Mouse (Mus musculus) thymus, adult 2 months (tissue): ENCODE results near the gene Mllt6.

Source experiments
- CTCF ChIP-seq: fragments of 200-500 bp; IDR thresholded peaks from 2 replicates; pipeline ENCODE4 v1.5.1; 2012; ENCODE audit warnings: mild to moderate bottlenecking, control low read depth, low read length, moderate library complexity, borderline replicate concordance; ENCODE audit not compliant: control insufficient read depth, poor library complexity, insufficient read depth; ENCODE audit errors: extremely low read depth
- POLR2A ChIP-seq: fragments of 200-500 bp; IDR thresholded peaks from 2 replicates; pipeline ENCODE4 v1.6.1; 2012; ENCODE audit warnings: mild to moderate bottlenecking, low read length, control low read depth, moderate library complexity; ENCODE audit not compliant: control insufficient read depth, poor library complexity, insufficient read depth; ENCODE audit errors: extremely low read depth

DNA sequence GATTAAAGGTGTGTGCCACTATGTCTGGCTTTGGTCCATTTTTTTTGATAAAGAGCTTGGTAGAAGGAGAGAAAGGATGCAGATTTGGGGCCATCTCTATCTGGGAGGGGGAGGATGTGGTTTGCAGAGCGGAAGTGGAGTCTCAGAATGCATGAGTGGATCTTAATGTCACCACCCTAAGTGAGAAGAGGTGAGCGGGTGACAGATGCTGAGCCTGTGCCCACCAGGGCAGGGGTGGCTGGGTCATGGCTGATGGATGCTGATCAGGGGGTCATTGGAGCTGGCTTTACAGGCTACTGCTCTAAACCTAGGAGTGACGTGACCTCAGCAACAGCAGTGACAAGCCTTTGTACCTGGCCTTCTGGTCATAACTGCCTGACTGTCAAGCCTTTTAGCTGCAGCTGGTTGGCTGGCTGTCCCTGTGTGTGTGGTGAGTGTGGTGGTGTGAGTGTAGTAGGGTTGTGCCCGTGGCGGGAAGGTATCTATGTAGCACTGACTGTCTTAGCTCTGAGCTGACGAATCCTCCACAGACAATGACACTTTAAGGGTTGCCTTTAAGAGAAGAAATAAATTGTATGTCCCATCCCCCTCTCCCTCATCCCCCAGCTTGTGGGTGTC, 21.0 kb downstream of the Mllt6 start:
- no peak for TF ChIP-seq POLR2A
- TF ChIP-seq CTCF: no peak
